Mouse (Mus musculus) frontal cortex, adult (tissue): ENCODE measurements at regions not wholly inside any gene's neighbourhood (a gene's known extent, or its start where the extent isn't known, plus 50 kb on each side); places are given as distances from the start of the nearest gene placed in this dataset.
"Not testable (repeated sequence)": the region's sequence is repeated elsewhere in the genome, so short reads cannot be mapped to it uniquely, and the experiment has no call there.

Experiments used
- ATAC-seq: cut with Nextera tagmentation; 2 replicates; pipeline ENCODE4 v1.9.2; 2017; ENCODE audit warnings: mild to moderate bottlenecking, moderate library complexity, mixed read lengths; ENCODE audit not compliant: low TSS enrichment

DNA sequence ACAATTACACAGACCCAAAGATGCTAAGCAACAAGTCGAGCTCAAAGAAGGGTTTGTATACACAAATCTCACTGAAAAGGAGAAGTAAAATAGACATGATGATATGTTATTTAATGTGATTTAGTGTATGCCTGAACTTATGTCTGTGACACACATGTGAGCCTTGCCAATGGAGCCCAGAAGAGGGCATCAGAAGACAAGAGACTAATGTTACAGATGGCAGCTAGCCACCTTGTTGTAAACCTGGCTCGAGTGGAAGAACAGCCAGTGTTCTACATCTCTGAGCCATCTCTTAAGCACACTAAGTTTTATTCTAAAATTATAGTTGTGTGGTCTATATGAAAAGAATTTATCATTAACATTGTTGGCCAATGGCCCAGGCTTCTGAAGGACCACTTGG lies 943.7 kb upstream of the Prmt6 start:
- ATAC-seq, result no peak

- peak; percentile 98 for ATAC-seq
These were observed 915.9 kb upstream of the Prmt6 start for GRCm38 (mm10) chr3:111166698-111167097.

- not testable (repeated sequence) for ATAC-seq
These were observed 890.4 kb upstream of the Prmt6 start for GRCm38 (mm10) chr3:111141196-111141595.

DNA sequence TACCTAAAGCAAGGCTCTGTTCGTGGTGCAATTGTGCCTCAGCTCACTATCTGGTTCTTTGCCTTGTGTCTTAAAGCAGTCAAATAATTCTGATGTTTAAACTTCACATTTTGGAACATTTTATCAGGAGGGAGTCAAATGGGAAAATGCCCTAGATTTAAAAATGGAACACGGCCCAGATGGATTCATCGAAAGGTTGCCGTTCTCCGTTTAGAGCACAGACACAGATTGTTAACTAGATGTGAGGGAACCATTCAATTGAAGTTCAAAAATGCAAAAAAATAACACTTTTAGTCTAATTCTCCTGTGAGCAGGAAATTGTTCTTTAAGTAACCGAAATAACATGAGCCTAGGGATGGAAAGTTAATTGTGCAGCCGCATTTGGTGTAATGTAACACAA lies 858.2 kb upstream of the Prmt6 start:
- ATAC-seq, result peak; percentile 52; the same call in 1 of the 2 replicates

DNA sequence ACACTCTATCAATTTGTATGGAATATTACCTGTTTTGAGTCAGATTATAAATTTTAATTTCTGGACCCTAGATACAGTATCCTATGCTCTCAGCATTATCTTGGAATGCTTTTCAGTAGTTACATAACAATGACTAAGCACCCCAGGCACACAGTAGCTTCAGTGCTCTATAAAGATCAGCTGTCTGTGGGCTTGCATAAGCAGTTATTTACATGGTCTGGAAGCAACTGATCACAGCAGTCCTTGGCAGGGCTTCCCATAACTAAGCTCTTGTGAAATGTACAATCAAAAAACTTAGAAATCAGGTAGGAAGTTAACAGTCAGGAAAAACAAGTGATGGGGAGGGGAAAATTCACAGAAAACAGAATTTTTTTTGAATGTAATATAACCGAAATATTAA lies 851.8 kb upstream of the Prmt6 start:
- peak; percentile 99 for ATAC-seq

GRCm38 (mm10) chr3:111074311-111074710 lies 823.5 kb upstream of the Prmt6 start:
- ATAC-seq, result no peak

DNA sequence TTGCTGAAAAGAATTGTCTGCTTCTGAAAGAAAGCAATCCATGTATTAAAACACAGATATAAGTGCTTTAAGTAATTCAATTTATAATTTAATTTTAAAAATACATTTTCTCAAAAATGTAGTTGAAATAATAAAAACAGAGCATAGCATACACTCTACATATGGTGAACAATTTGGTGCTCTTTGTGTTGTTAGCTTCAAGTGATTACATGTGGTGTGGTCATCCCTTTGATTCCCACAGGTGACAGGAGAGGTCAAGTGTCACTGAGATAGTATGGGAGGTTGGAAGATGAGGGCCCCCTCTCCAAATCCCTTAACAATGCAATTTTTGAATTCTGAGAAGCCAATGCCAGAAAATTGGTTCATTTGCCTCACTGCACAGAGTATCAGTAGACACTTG lies 819.5 kb upstream of the Prmt6 start:
- ATAC-seq, result no peak

- ATAC-seq, result peak; percentile 96
These were observed 819.0 kb upstream of the Prmt6 start for GRCm38 (mm10) chr3:111069843-111070242.

- ATAC-seq, result peak; percentile 95
These were observed 818.4 kb upstream of the Prmt6 start for GRCm38 (mm10) chr3:111069156-111069555.

DNA sequence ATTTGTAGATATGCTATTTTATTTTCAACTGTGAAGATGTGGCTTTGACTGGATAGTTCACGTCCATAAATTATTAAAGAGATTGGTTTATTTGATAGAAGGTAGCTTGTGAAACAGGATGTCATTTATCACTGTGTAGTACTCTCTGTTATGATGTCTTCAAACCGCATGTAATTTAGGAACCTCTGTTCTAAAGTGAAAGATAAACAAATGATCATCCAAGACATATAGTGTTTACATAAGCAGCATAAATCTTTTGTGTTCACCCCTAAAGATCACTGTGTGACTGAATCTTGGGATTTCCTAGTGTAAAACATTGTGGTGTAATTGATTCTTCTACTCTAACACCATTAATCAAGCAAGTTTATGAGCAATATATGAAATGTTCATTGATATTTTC lies 798.8 kb upstream of the Prmt6 start:
- ATAC-seq, result no peak
